Mouse (Mus musculus): ENCODE results near the gene Lrrc59.
"Not testable (repeated sequence)": the region's sequence is repeated elsewhere in the genome, so short reads cannot be mapped to it uniquely, and the experiment has no call there.

Gene Lrrc59

GRCm38 (mm10) chr11:94630199-94631011, 838 bp downstream of the Lrrc59 start:
- DNase-seq (ENCODE audit: extremely low spot score, low spot score) = no peak

- DNase-seq (ENCODE audit: extremely low spot score, low spot score) = no peak
Measured at GRCm38 (mm10) chr11:94631969-94632368, 2.4 kb downstream of the Lrrc59 start.

DNA sequence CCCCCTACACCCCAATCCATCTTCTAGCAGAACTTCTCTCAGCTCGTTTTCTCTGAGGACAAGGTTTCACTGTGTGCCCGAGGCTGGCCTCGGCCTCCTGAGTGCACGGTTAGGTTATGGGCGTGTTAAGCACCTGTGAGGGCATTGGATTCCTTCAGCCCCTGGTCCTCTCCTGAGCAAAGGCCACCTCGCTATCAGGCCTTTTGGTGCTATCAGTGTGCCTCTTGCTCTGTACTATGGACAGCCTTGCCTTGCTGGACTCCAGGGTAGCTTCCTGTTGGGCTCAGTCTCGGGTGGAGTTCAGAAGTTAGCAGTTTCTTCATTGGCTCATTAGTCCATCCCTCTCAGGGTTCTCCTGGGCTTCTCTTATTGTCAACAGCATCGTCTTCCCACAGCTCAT, 3.4 kb downstream of the Lrrc59 start:
- DNase-seq (ENCODE audit: extremely low spot score, low spot score) = no peak

GRCm38 (mm10) chr11:94634431-94634830, 4.9 kb downstream of the Lrrc59 start:
- no peak for DNase-seq (ENCODE audit: extremely low spot score, low spot score)

- DNase-seq (ENCODE audit: extremely low spot score, low spot score) = no peak
Measured at GRCm38 (mm10) chr11:94644461-94645219, 15.1 kb downstream of the Lrrc59 start.

DNA sequence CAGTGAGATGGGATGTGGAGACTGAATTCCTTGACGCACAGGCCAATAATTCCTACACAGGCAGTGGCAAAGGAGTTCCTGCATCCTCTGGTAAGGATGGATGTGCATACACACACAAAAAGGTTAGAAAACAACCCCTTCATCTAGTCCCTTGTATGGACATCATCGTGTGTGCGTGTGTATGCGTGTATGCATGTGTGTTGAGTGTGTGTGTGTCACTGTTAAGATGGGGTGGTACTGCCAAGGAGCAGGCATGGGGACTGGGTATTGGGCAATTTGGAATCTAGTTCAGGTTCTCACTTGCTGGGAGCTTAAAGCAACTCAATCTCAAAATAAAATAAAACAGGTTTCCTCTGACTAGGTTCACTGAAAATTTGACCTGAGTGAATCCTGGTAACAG, 16.9 kb downstream of the Lrrc59 start:
- DNase-seq (ENCODE audit: extremely low spot score, low spot score) = no peak

DNA sequence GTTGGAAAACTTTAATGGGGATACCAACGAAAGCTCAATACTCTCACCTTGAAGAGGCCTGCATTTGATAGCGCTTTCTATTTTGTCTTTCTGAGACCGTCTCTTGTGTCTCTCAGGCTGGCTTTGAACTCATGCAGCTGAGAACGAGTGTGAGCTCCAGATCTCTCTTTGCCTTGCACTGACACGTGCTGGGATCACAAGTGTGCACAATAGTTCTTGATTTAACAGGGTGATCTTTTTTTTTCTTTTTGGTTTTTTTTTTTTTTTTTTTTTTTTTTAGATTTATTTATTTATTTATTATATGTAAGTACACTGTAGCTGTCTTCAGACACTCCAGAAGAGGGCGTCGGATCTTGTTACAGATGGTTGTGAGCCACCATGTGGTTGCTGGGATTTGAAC, 21.7 kb downstream of the Lrrc59 start:
- DNase-seq (ENCODE audit: extremely low spot score, low spot score) = not testable (repeated sequence)

- no peak for DNase-seq (ENCODE audit: extremely low spot score, low spot score)
Measured at GRCm38 (mm10) chr11:94652973-94653372, 23.4 kb downstream of the Lrrc59 start.

GRCm38 (mm10) chr11:94653663-94654436, 24.3 kb downstream of the Lrrc59 start, which contains the start of the genes Mrpl27 and Eme1:
Mrpl27 (plus strand) TSS chr11:94653767.
Eme1 (minus strand) TSS chr11:94653964.
- DNase-seq (ENCODE audit: extremely low spot score, low spot score) = peak; percentile 86

DNA sequence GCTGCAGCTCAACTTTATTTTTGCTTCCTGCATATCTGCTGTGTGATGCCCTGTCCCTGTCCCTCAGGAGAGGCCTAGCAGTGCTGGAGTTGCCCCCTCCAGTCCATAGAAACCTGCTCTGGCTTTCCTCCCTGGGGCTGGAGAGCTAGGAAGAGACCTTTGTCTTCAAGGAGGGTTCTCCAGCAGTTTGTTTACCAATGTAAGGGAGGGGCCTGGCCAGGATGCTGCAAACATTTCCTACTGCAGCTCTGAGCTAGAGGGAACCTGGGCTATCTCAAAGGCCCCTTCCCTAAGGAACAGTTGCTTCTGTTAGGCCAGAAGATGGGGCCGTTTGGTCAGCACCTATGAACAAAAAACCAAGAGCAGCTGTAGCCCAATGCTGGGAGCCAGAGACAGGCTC, 31.8 kb downstream of the Lrrc59 start:
- no peak for DNase-seq (ENCODE audit: extremely low spot score, low spot score)

- DNase-seq (ENCODE audit: extremely low spot score, low spot score) = no peak
Measured at GRCm38 (mm10) chr11:94665281-94665680, 35.7 kb downstream of the Lrrc59 start.

GRCm38 (mm10) chr11:94674984-94675383, 45.4 kb downstream of the Lrrc59 start:
- no peak for DNase-seq (ENCODE audit: extremely low spot score, low spot score)

- no peak for DNase-seq (ENCODE audit: extremely low spot score, low spot score)
Measured at GRCm38 (mm10) chr11:94675446-94675845, 45.9 kb downstream of the Lrrc59 start.

DNA sequence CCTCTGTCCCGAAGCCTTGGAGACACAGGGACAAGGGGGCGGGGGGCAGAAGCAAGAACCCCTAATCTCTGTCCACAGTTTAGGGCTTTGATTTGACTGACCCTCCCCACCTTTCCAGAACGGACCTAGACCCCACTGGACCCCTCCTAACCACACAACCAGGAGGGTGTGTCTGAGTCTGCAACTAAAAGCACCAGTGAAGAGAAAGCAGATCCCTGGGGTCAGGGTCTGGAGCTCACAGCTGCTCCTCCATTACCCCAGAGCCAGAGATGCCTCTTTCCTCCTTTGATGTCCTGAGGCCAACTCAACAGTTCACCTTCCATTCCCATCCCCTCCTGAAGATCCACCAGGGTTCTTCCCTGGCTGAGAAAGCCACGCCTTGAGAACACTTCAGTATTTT, 46.7 kb downstream of the Lrrc59 start:
- DNase-seq (ENCODE audit: extremely low spot score, low spot score) = peak; percentile 34

DNA sequence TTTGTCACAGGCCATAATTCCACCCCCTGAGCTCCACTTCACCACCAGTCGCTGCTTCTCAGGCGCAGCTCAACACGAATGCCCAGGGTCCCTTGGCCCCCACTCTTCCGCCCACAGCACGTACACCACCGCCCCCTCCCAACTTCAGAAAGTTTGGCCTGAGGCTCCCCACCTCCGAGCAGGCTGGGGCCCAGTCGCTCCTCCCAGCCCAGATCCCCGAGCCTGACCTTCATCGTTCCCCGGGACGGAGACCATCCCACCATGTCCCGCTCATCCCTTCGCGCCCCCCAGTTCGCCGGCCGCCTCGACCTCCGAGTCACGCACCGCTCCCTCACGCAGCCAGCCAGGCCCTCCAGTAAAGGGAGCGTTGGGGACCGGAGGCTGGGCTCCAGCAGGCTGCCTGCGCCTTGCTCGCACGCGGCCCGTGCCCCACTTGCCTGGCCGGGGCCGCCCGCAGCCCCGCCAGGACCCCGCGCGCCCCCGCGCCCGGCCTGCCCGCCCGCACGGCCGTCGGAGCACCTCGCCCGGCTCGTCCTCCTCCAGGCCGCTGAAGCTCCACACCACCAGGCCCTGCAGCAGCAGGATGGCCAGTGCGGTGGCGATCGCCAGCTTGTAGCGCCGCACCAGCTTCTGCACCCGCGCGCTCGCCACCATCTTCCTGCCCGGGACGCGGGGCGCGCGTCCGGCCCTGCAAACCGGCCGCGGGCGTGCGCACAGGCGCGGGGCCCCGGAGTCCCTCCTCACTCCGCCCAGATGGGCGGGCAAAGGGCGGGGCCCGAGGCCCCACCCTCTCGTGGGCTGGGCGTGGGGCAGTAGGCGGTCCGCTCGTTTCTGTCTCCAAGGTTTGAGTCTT, 47.4 kb downstream of the Lrrc59 start, which contains the start of gene Xylt2:
TSS of gene Xylt2 (minus strand) at position 762 of the 853 bp plus-strand sequence.
- DNase-seq (ENCODE audit: extremely low spot score, low spot score) = peak; percentile 92

DNA sequence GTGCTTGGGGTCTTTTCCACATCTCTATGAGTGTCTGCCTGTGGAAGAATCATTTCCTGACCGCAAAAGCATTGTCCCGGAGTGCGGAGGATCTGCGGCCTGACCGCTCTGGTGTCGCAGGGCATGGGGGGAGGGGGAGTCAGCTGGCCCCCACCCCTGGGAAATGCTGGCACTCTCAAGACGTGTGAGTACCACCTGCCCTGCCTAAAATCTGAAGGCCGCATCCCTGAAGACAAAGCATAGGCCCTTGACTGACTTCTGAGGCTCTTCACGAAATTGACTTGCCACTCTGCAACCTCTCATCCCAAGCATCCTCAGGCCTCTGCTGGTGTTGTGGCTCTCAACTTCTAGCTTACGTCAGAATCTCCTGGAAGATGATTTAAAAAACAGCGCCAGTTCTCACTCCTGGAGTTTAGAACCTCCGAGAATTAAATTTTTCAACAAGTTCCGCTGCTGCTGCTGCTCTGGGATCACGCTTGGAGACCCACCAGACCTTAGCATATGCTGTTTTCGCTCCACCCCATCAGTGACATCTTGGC, 48.1 kb downstream of the Lrrc59 start:
- no peak for DNase-seq (ENCODE audit: extremely low spot score, low spot score)

DNA sequence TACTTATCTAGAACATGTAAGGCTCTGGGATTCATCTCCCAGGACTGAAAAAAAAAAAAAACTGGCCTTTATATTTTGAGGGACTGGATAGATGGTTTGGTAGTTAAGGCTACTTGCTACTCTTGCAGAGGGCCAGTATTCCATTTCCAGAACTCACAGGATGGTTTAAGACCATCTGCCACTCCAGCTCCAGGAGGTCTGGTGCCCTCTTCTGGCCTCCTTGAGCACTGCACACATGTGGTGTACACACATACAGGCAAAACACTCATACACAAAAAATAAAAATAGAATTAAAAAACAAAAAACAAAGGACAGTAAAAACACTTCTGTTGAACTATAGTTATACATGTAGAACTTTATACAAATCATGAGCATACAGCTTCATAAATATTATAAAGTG, 51.1 kb downstream of the Lrrc59 start:
- DNase-seq (ENCODE audit: extremely low spot score, low spot score) = no peak

DNA sequence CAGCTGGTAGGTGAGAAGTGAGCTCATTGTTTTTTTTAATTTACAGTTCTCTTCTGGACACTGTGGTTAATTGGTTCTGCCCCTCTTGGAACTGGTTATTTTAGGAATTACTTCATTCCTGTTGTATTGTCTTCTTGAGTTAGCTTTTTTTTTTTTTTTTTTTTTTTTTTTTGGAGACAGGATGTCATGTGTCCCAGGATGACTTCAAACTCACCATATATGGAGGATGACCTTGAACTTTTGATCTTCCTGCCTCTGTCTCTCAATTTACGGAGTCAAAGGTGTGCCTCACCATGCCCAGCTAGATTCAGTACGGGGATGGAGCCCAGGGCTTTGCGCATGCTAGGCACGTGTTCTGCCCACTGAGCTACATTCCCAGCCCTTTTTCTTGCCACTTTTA, 52.1 kb downstream of the Lrrc59 start:
- DNase-seq (ENCODE audit: extremely low spot score, low spot score) = no peak

GRCm38 (mm10) chr11:94682427-94682826, 52.9 kb downstream of the Lrrc59 start:
- DNase-seq (ENCODE audit: extremely low spot score, low spot score) = no peak

GRCm38 (mm10) chr11:94687178-94687577, 57.6 kb downstream of the Lrrc59 start:
- DNase-seq (ENCODE audit: extremely low spot score, low spot score) = no peak

All from neural tube, embryonic 10.5 days (tissue).